Mouse (Mus musculus) midbrain, embryonic 15.5 days (tissue): Measurements from ENCODE around the gene Rtn3. TPM values are rescaled to one million over a fixed set of nuclear protein-coding genes. Genes with fewer than 3 reads are reported as not detected.
"Not testable (repeated sequence)": the region's sequence is repeated elsewhere in the genome, so short reads cannot be mapped to it uniquely, and the experiment has no call there.

ENCODE experiments used
- ATAC-seq: fragments of 200-750 bp; cut with Nextera tagmentation; replicated peaks from 2 replicates; pipeline ENCODE4 v1.8.0; 2017; ENCODE audit warnings: moderate TSS enrichment
- H3K27ac ChIP-seq: fragments of 300-500 bp; sonication (generic); 2 replicates; pipeline ENCODE4 v1.5.1; 2015; ENCODE audit warnings: mild to moderate bottlenecking, inconsistent platforms
- H3K27me3 ChIP-seq: fragments of 300-500 bp; sonication (generic); replicated peaks from 2 replicates; pipeline ENCODE4 v1.6.1; 2015; ENCODE audit warnings: inconsistent platforms
- H3K36me3 ChIP-seq: fragments of 300-500 bp; sonication (generic); replicated peaks from 2 replicates; pipeline ENCODE4 v1.6.1; 2015; ENCODE audit warnings: inconsistent platforms
- H3K4me1 ChIP-seq: fragments of 300-500 bp; sonication (generic); 2 replicates; pipeline ENCODE4 v1.6.1; 2015; ENCODE audit warnings: inconsistent platforms
- H3K4me2 ChIP-seq: fragments of 300-500 bp; sonication (generic); 2 replicates; pipeline ENCODE4 v1.6.1; 2015; ENCODE audit warnings: inconsistent platforms, mild to moderate bottlenecking, moderate library complexity
- H3K4me3 ChIP-seq: fragments of 300-500 bp; sonication (generic); 2 replicates; pipeline ENCODE4 v1.5.1; 2015; ENCODE audit warnings: mild to moderate bottlenecking, inconsistent platforms
- H3K9ac ChIP-seq: fragments of 300-500 bp; sonication (generic); 2 replicates; pipeline ENCODE4 v1.6.1; 2015; ENCODE audit warnings: mild to moderate bottlenecking, inconsistent platforms
- H3K9me3 ChIP-seq: fragments of 300-500 bp; sonication (generic); 2 replicates; pipeline ENCODE4 v1.6.1; 2016; ENCODE audit warnings: inconsistent platforms
- WGBS: fragments of 180-500 bp; shearing (Covaris S2); methylation state at CpG from one replicate; pipeline ENCODE4 v1.1.7; 2015; ENCODE audit warnings: mixed read lengths; 5-methylcytosine and 5-hydroxymethylcytosine counted together
- polyA plus RNA-seq: library from polyadenylated mRNA; unstranded; fragments of >200 nt; fragmentation: Nextera tagmentation; extraction: Ambion mirVana; gene quantifications from 2 replicates; pipeline ENCODE4 v1.2.1, GENCODE M21; 2015

Rtn3 gene
- polyA plus RNA-seq, 1 experiment from 2014 or later: 648 TPM

DNA sequence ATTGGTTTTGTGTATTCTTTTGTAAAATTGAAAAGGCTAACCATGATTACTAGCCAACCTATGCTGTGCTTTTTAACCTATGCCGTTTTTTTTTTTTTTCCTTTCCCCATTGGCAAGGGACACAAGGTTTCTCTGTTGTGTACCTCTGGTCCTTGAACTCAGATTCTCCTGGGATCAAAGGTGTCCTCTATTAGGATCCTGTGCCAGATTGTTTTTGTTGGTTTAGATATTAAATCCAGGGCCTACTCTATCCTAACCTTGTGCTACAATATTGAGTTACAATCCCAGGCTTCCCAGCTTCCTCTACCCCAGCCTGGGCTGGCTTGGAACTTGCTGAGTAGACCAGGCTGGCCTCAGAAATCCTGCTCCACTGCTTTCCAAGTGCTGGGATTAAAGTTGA lies 17.6 kb upstream of the Rtn3 start:
- peaks cover 2% of the 10 kb centered on the region; the same call in 1 of the 2 replicates for H3K4me1 ChIP-seq
- no peak overlapping the region for H3K4me3 ChIP-seq
- ATAC-seq: no peak
- H3K4me2 ChIP-seq: no peak overlapping the region
- 89% methylated on average over 1 of the region's 1 CpGs for WGBS
- H3K36me3 ChIP-seq: no peaks in the 10 kb centered on the region
- H3K27ac ChIP-seq: no peak overlapping the region
- H3K9ac ChIP-seq: no peak overlapping the region
- H3K27me3 ChIP-seq: no peaks in the 10 kb centered on the region
- H3K9me3 ChIP-seq: no peaks in the 10 kb centered on the region

DNA sequence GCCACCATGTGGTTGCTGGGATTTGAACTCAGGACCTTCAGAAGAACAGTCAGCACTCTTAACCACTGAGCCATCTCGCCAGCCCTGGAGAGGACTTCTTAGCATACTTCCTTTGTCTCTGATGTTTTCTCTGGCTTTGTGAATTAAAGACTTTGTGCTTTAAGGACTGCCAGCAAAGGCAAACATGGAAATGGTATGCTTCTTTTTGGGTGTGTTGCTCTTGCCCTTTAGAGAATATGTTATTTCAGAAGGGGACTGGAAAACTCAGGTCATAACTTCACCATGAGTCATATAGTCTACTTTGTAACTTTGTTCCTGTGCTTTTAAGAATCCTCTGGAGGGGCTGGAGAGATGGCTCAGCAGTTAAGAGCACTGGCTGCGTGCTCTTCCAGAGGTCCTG lies 15.7 kb upstream of the Rtn3 start:
- Histone ChIP-seq H3K4me1 (peaks cover 5% of the 10 kb centered on the region), H3K9ac (no peak overlapping the region), H3K4me3 (no peak overlapping the region), H3K27me3 (no peaks in the 10 kb centered on the region), H3K36me3 (no peaks in the 10 kb centered on the region), H3K9me3 (no peaks in the 10 kb centered on the region), H3K4me2 (no peak overlapping the region), H3K27ac (no peak overlapping the region)
- WGBS: 96% methylated on average over 2 of the region's 2 CpGs
- ATAC-seq: no peak

DNA sequence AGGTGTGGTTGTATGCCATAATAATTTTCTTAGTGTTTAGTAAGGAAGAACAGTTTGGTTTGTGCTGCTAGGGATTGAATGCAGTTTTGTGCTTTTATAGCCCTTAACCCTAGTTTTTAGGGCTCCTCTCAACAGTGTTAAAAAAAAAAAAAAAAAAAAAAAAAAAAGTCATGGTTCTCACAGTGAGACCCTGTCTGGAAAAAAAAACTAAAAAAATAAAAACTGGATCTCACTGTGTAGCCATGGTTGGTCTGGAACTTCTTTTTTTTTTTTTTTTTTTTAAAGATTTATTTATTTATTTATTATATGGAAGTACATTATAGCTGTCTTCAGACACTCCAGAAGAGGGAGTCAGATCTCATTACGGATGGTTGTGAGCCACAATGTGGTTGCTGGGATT lies 13.0 kb upstream of the Rtn3 start:
- H3K4me2 ChIP-seq, H3K9me3 ChIP-seq, H3K9ac ChIP-seq, ATAC-seq, H3K27me3 ChIP-seq, H3K4me3 ChIP-seq, H3K4me1 ChIP-seq, H3K36me3 ChIP-seq, H3K27ac ChIP-seq: not testable (repeated sequence)
- WGBS: 75% methylated on average over 1 of the region's 1 CpGs

DNA sequence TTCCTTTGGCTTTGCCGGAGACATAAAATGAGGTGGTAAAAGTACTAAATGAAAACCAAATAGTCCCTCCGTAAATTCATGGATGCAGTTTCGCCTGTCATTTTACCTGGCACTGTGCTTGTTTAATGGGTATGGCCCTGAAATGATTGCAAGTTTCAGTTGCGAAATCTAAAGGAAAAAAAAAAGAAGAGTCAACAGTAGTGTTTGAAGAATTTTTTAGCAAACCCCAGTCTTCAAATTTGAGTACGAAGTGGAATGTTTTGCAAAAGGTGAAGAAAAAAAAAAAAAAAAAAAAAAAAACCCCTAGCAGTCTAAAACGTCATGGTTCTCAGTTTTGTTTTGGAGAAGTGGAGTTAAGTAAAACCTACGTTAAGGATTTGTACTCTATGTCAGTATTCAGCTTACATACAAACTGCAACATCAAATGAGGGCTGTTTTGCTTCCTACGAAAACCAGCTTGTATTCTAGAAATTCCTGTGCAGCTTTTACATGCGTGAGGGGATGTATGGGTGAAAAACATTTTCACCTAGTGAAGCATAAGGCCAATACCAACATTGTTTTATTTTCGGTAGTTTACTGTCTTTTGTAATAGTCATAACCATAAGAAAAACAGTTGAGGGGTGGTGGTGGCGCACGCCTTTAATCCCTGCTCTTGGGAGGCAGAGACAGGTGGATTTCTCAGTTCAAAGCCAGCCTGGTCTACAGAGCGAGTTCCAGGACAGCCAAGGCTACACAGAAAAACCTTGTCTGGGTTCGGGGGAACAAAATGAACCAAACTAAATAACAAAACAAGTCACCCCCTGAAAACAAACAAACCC lies 12.3 kb upstream of the Rtn3 start:
- Histone ChIP-seq H3K4me1 (peaks cover 5% of the 10 kb centered on the region), H3K9ac (peak overlapping the region; percentile 77; the same call in 1 of the 2 replicates), H3K9me3 (no peaks in the 10 kb centered on the region), H3K4me2 (peak overlapping the region; percentile 62), H3K4me3 (peak overlapping the region; percentile 82), H3K27me3 (no peaks in the 10 kb centered on the region), H3K36me3 (no peaks in the 10 kb centered on the region), H3K27ac (peak overlapping the region; percentile 98; the same call in 1 of the 2 replicates)
- ATAC-seq: no peak
- 49% methylated on average over 14 of the region's 14 CpGs for WGBS

DNA sequence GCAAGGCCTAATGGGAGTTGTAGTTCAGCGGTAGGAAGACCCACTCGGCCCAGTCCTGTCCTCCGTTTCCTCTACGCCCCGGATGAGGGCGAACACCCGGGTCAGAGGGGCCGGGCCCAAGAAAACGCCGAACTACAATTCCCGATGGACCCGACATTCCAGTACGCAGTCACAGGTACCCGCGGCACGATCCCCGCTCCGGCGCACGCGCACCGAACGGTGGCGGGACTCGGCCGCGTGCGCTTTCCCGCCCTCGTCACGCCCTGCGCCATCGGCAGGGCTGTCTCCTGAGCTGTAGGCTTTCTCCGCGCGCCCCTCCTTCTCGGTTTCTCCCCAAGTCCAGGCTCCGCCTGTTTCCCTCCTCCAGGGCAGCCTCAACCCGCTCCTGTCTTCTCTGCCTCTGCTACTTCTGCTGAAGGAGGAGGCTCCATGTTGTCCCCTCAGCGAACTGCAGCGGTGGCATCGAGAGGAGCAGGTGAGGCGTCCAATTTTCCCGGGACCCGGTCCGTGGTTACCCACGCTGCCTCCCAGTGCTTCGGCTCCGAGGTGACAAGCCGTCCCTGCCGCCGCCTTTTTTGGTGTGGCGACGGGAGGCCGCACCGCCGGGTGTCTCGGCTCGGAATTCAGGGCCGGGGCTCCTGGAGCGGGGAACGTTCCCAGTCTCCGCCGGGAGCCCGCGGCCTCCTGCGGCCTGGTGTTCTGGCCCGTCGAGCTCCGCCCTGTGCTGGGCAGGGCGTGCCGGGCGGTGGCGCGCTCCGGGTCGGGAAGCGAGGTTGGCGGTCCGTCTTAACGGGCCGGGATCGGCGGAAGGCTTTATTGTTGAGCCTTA lies 11.3 kb upstream of the Rtn3 start:
- Histone ChIP-seq H3K9ac (peak overlapping the region; percentile 77), H3K4me3 (peak overlapping the region; percentile 82), H3K4me1 (peaks cover 5% of the 10 kb centered on the region), H3K4me2 (peak overlapping the region; percentile 62), H3K27ac (peak overlapping the region; percentile 98), H3K27me3 (no peaks in the 10 kb centered on the region), H3K9me3 (no peaks in the 10 kb centered on the region), H3K36me3 (no peaks in the 10 kb centered on the region)
- ATAC-seq: peak; percentile 97
- WGBS: under 1% methylated on average over 82 of the region's 84 CpGs

DNA sequence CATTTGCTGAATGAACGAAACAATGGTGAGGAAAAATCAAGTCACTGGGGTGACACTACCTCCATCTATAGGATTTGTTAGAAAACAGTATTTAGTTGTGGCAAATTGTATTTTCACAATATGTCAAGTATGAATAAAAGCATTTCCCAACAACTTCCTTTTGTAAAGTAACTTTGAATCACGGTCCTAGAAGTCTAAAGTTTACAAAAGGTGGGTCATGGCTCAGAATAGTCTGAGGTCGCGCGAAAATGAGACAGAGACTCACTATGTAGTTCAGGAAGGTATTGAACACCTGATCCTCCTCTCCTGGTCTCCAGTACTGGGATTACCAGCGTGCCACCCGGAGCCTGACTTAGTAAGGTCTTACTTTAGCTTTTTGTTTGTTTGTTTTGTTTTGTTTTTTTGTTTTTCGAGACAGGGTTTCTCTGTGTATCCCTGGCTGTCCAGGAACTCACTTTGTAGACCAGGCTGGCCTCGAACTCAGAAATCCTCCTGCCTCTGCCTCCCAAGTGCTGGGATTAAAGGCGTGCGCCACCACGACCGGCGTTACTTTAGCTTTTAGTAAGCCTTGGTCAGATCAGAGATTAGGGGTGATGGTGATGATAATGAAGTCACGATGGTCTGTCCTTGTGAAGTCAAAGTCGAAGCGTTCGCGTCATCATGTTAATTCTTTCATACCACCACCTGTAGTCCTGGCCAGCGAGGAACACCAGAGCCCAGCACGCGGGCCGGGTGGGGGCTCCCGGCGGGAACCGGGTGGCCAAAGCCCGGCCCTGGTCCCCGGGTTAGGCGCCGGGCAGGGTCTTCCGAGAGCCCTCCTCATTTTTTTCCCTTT lies 10.5 kb upstream of the Rtn3 start, which contains the start of gene Atl3:
Gene Atl3 (plus strand): TSS at position 689 of the 835 bp plus-strand sequence.
- H3K9ac ChIP-seq: peak within 1 kb of the TSS; percentile 77
- peak within 1 kb of the TSS; percentile 98 for H3K27ac ChIP-seq
- H3K36me3 ChIP-seq: no peaks in the 10 kb centered on the region
- 27% methylated on average over 31 of the region's 31 CpGs for WGBS
- H3K9me3 ChIP-seq: no peaks in the 10 kb centered on the region
- peak within 1 kb of the TSS; percentile 82 for H3K4me3 ChIP-seq
- peak within 1 kb of the TSS; percentile 62 for H3K4me2 ChIP-seq
- 0 out of 2 replicates have a peak, but pooled peaks have one; percentile 1 for ATAC-seq
- no peaks in the 10 kb centered on the region for H3K27me3 ChIP-seq
- peaks cover 5% of the 10 kb centered on the region for H3K4me1 ChIP-seq

DNA sequence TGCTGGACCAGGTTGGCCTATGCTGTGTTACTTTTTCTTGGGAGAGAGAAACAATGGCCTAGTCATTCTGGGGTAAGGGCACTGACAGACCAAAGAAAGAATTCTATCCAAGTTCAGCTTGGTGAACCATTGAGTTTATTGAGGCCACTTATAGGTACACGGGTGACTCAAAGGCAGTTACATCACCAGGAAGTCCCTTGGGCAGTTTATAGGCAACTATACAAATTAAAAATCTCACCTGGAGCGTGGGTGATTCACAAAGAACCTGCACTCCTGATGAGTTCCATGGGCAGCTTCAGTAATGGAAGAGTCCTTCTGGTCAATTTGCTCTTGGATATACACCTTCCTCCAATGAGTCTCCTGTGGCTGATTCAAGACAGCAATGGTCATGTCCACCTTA lies 9.6 kb upstream of the Rtn3 start:
- WGBS: 95% methylated on average over 2 of the region's 2 CpGs
- H3K4me2 ChIP-seq: no peak overlapping the region
- ATAC-seq: no peak

DNA sequence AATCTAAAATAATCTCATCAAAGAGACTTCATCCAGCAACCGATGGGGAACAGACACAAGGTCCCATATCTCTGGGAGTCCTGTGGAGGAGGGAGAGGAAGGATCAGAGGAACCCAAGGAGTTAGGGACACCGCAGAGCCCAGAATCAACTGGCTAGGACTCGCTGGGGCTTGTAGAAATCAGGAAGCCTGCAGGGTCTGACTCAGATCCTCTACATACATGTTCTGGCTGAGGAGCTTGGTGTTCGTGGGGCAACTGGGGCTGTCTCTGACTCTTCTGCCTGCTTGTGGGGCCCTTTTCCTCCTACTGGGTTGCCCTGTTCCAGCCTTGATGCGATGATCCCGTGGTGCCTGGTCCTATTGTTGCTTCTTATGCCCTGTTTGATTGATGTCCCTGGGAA lies 8.9 kb upstream of the Rtn3 start:
- 87% methylated on average over 6 of the region's 6 CpGs for WGBS
- peaks cover 5% of the 10 kb centered on the region for H3K4me1 ChIP-seq
- no peaks in the 10 kb centered on the region for H3K9me3 ChIP-seq
- no peak overlapping the region for H3K27ac ChIP-seq
- H3K36me3 ChIP-seq: no peaks in the 10 kb centered on the region
- H3K27me3 ChIP-seq: no peaks in the 10 kb centered on the region
- ATAC-seq: no peak
- H3K4me3 ChIP-seq: no peak overlapping the region
- no peak overlapping the region for H3K4me2 ChIP-seq
- no peak overlapping the region for H3K9ac ChIP-seq

More for the DNA sequence above, 9.6 kb upstream of the Rtn3 start:
- Histone ChIP-seq H3K4me3 (no peak overlapping the region), H3K27ac (no peak overlapping the region), H3K36me3 (no peaks in the 10 kb centered on the region), H3K27me3 (no peaks in the 10 kb centered on the region), H3K9ac (no peak overlapping the region), H3K4me1 (peaks cover 5% of the 10 kb centered on the region), H3K9me3 (no peaks in the 10 kb centered on the region)

DNA sequence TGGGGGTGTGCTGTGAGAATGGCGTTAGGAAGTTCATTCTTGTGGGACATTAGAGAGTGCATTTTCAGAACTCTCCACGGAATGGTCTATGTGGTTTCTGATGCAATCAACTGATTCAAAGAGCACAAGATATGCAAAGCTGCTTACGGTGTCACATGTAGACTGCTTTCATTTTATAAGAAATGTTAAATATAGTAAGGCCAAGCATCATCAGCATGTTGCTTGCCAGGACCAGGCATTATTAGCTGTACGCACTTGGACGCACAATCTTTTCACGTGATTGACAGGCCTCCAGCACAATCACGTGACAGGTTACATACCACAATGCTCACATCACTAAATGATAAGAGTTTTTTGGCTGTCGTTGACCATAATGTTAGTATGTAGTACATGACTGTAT lies 4.6 kb upstream of the Rtn3 start:
- Histone ChIP-seq H3K27ac (no peak overlapping the region), H3K9me3 (no peaks in the 10 kb centered on the region), H3K36me3 (no peaks in the 10 kb centered on the region), H3K4me3 (no peak overlapping the region), H3K4me2 (no peak overlapping the region), H3K27me3 (no peaks in the 10 kb centered on the region), H3K9ac (no peak overlapping the region), H3K4me1 (peaks cover 6% of the 10 kb centered on the region)
- WGBS: 86% methylated on average over 8 of the region's 8 CpGs
- no peak for ATAC-seq

DNA sequence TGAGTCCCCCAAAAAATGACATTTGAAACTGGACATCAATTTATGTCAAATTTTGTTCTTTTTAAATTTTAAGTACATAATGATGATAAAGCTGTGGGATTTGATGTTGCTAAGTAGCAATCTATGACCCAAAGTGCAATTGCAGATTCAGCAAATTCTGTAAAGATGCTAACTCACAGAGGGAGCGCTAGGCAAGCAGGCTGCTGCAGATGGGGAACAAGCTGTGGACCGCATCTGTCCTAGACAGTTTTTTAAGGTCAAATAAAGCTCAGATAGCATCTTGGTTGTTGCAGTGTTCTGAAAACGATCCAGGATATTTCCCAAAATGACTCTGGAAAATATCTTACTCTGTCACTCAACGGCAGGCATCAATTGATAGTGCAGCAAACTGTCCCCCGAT lies 995 bp upstream of the Rtn3 start:
- peak overlapping the region; percentile 100 for H3K4me3 ChIP-seq
- H3K36me3 ChIP-seq: no peaks in the 10 kb centered on the region
- 55% methylated on average over 5 of the region's 5 CpGs for WGBS
- H3K4me2 ChIP-seq: peak overlapping the region; percentile 60
- peak overlapping the region; percentile 100 for H3K9ac ChIP-seq
- H3K27me3 ChIP-seq: no peaks in the 10 kb centered on the region
- no peaks in the 10 kb centered on the region for H3K9me3 ChIP-seq
- peaks cover 28% of the 10 kb centered on the region for H3K4me1 ChIP-seq
- ATAC-seq: no peak
- peak overlapping the region; percentile 100 for H3K27ac ChIP-seq

DNA sequence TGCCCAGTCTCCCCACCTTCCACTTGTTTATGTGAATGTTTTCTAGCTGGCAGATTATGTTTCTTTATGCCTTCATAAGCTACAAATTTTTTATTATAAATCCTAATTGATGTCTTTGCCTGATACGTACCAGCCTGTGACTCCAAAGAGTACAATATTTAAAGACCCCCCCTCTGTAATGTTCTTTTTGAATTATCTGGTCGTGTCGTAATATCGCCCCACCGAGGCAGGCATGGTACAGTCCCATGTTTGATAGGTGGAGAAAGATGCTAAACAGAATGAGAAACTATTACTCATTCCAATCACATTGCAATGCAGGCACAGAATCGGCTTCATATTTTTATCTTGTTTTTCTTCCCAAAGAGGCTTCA lies 416 bp upstream of the Rtn3 start:
- no peaks in the 10 kb centered on the region for H3K36me3 ChIP-seq
- H3K27ac ChIP-seq: peak overlapping the region; percentile 100
- peak overlapping the region; percentile 100 for H3K4me3 ChIP-seq
- peak; percentile 82 for ATAC-seq
- H3K27me3 ChIP-seq: no peaks in the 10 kb centered on the region
- H3K4me2 ChIP-seq: peak overlapping the region; percentile 60
- 0% methylated on average over 6 of the region's 6 CpGs for WGBS
- H3K9ac ChIP-seq: peak overlapping the region; percentile 100
- peaks cover 31% of the 10 kb centered on the region for H3K4me1 ChIP-seq
- H3K9me3 ChIP-seq: no peaks in the 10 kb centered on the region

DNA sequence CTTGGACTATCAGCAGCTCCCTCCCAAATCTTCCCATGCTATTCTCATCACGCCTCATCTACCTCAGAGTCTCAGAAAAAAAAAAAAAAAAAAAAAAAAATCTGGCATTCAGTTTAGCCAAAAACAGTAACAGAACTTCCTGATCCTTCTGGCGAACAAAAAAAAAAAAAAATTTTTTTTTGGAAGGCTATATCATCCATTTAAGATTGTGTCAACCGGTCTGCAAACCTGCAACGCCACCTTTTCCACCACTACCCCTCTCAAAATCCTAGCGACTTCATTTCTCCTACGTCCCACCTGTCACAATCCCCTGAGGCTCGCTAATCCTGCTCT lies 849 bp downstream of the Rtn3 start:
- Histone ChIP-seq H3K4me3 (peak overlapping the region; percentile 100), H3K36me3 (no peaks in the 10 kb centered on the region), H3K9me3 (no peaks in the 10 kb centered on the region), H3K27me3 (no peaks in the 10 kb centered on the region), H3K4me1 (peaks cover 39% of the 10 kb centered on the region), H3K4me2 (peak overlapping the region; percentile 60), H3K9ac (peak overlapping the region; percentile 100), H3K27ac (peak overlapping the region; percentile 100)
- under 1% methylated on average over 7 of the region's 7 CpGs for WGBS
- no peak for ATAC-seq
